Mouse (Mus musculus) limb, embryonic 10.5 days (tissue): ENCODE results near the gene Rarg. TPM values are rescaled to one million over a fixed set of nuclear protein-coding genes. Genes with fewer than 3 reads are reported as not detected.

Source experiments
- DNase-seq: peaks from one replicate; pipeline ENCODE4 v3.0.0-alpha.2; 2017; ENCODE audit warnings: low spot score
- H3K27ac ChIP-seq: fragments of 300-500 bp; sonication (generic); 2 replicates; pipeline ENCODE4 v1.5.1; 2016; ENCODE audit warnings: mild to moderate bottlenecking
- H3K27me3 ChIP-seq: fragments of 300-500 bp; sonication (generic); 2 replicates; pipeline ENCODE4 v1.6.1; 2016; ENCODE audit warnings: low read depth, mild to moderate bottlenecking; ENCODE audit not compliant: poor library complexity, severe bottlenecking
- H3K36me3 ChIP-seq: fragments of 300-500 bp; sonication (generic); 2 replicates; pipeline ENCODE4 v1.6.1; 2016; ENCODE audit warnings: mild to moderate bottlenecking, moderate library complexity
- H3K4me1 ChIP-seq: fragments of 300-500 bp; sonication (generic); 2 replicates; pipeline ENCODE4 v1.6.1; 2016
- H3K4me3 ChIP-seq: fragments of 300-500 bp; sonication (generic); 2 replicates; pipeline ENCODE4 v1.5.1; 2016; ENCODE audit warnings: mild to moderate bottlenecking, moderate library complexity
- H3K9me3 ChIP-seq: fragments of 300-500 bp; sonication (generic); replicated peaks from 2 replicates; pipeline ENCODE4 v1.6.1; 2016; ENCODE audit warnings: mild to moderate bottlenecking
- WGBS: fragments of 180-500 bp; shearing (Covaris S2); methylation state at CpG from one replicate; pipeline ENCODE4 v1.1.7; 2016; 5-methylcytosine and 5-hydroxymethylcytosine counted together
- polyA plus RNA-seq: library from polyadenylated mRNA; unstranded; fragments of >200 nt; fragmentation: Nextera tagmentation; extraction: Ambion mirVana; gene quantifications from 2 replicates; pipeline ENCODE4 v1.2.1, GENCODE M21; 2016

The Rarg gene
- polyA plus RNA-seq, 1 experiment from 2014 or later: 148 TPM

- peak; percentile 85 for DNase-seq
- peaks cover 47% of the 10 kb centered on the region for H3K36me3 ChIP-seq
- peaks cover 93% of the 10 kb centered on the region for H3K4me1 ChIP-seq
- 0% methylated on average over 13 of the region's 13 CpGs for WGBS
- no peaks in the 10 kb centered on the region for H3K27me3 ChIP-seq
- peak overlapping the region; percentile 86 for H3K4me3 ChIP-seq
- H3K27ac ChIP-seq: peak overlapping the region; percentile 95
- no peaks in the 10 kb centered on the region for H3K9me3 ChIP-seq
Observed at GRCm38 (mm10) chr15:102249251-102249691, 8.0 kb downstream of the Rarg start.

GRCm38 (mm10) chr15:102248812-102249191 is 8.5 kb downstream of the Rarg start:
- H3K4me3 ChIP-seq: peak overlapping the region; percentile 86
- no peaks in the 10 kb centered on the region for H3K9me3 ChIP-seq
- peak overlapping the region; percentile 95 for H3K27ac ChIP-seq
- H3K4me1 ChIP-seq: peaks cover 93% of the 10 kb centered on the region
- H3K36me3 ChIP-seq: peaks cover 43% of the 10 kb centered on the region
- H3K27me3 ChIP-seq: no peaks in the 10 kb centered on the region
- 0% methylated on average over 3 of the region's 3 CpGs for WGBS
- DNase-seq: peak; percentile 85

GRCm38 (mm10) chr15:102248131-102248811 is 9.0 kb downstream of the Rarg start:
- Histone ChIP-seq H3K4me1 (peaks cover 93% of the 10 kb centered on the region), H3K27me3 (no peaks in the 10 kb centered on the region), H3K36me3 (peaks cover 41% of the 10 kb centered on the region), H3K27ac (peak overlapping the region; percentile 95), H3K9me3 (no peaks in the 10 kb centered on the region), H3K4me3 (peak overlapping the region; percentile 86)
- DNase-seq: peak; percentile 80
- WGBS: 1% methylated on average over 8 of the region's 8 CpGs

- Histone ChIP-seq H3K27me3 (no peaks in the 10 kb centered on the region), H3K27ac (peak overlapping the region; percentile 95)
Observed at GRCm38 (mm10) chr15:102247252-102248130, 9.8 kb downstream of the Rarg start.

GRCm38 (mm10) chr15:102246866-102247251 is 10.5 kb downstream of the Rarg start:
- under 1% methylated on average over 28 of the region's 35 CpGs for WGBS
- no peaks in the 10 kb centered on the region for H3K27me3 ChIP-seq
- DNase-seq: peak; percentile 96
- no peaks in the 10 kb centered on the region for H3K9me3 ChIP-seq
- peaks cover 95% of the 10 kb centered on the region for H3K4me1 ChIP-seq
- peaks cover 40% of the 10 kb centered on the region for H3K36me3 ChIP-seq
- peak overlapping the region; percentile 95 for H3K27ac ChIP-seq
- H3K4me3 ChIP-seq: peak overlapping the region; percentile 86

More at GRCm38 (mm10) chr15:102247252-102248130, 9.8 kb downstream of the Rarg start:
- Histone ChIP-seq H3K4me1 (peaks cover 95% of the 10 kb centered on the region), H3K4me3 (peak overlapping the region; percentile 86), H3K9me3 (no peaks in the 10 kb centered on the region), H3K36me3 (peaks cover 41% of the 10 kb centered on the region)
- DNase-seq: peak; percentile 84
- WGBS: under 1% methylated on average over 56 of the region's 65 CpGs

- no peaks in the 10 kb centered on the region for H3K9me3 ChIP-seq
- H3K36me3 ChIP-seq: peaks cover 40% of the 10 kb centered on the region
- peak overlapping the region; percentile 86 for H3K4me3 ChIP-seq
- WGBS: under 1% methylated on average over 43 of the region's 44 CpGs
- peak; percentile 79 for DNase-seq
- no peaks in the 10 kb centered on the region for H3K27me3 ChIP-seq
- H3K4me1 ChIP-seq: peaks cover 93% of the 10 kb centered on the region
- H3K27ac ChIP-seq: peak overlapping the region; percentile 95
Observed at GRCm38 (mm10) chr15:102245891-102246741, 11.2 kb downstream of the Rarg start.

- peak overlapping the region; percentile 95 for H3K27ac ChIP-seq
- H3K36me3 ChIP-seq: peaks cover 40% of the 10 kb centered on the region
- 1% methylated on average over 14 of the region's 14 CpGs for WGBS
- H3K9me3 ChIP-seq: no peaks in the 10 kb centered on the region
- H3K4me1 ChIP-seq: peaks cover 92% of the 10 kb centered on the region
- H3K4me3 ChIP-seq: peak overlapping the region; percentile 86
- no peak for DNase-seq
- no peaks in the 10 kb centered on the region for H3K27me3 ChIP-seq
Observed at GRCm38 (mm10) chr15:102245461-102245881, 11.8 kb downstream of the Rarg start.

GRCm38 (mm10) chr15:102244306-102245191 is 12.8 kb downstream of the Rarg start:
- Histone ChIP-seq H3K36me3 (peaks cover 40% of the 10 kb centered on the region), H3K9me3 (no peaks in the 10 kb centered on the region), H3K4me1 (peaks cover 88% of the 10 kb centered on the region), H3K4me3 (peak overlapping the region; percentile 86), H3K27ac (peak overlapping the region; percentile 95), H3K27me3 (no peaks in the 10 kb centered on the region)
- no peak for DNase-seq
- WGBS: 3% methylated on average over 19 of the region's 19 CpGs

GRCm38 (mm10) chr15:102243229-102244190 is 13.8 kb downstream of the Rarg start:
- Histone ChIP-seq H3K9me3 (no peaks in the 10 kb centered on the region), H3K4me3 (peak overlapping the region; percentile 86), H3K36me3 (peaks cover 50% of the 10 kb centered on the region), H3K27ac (peak overlapping the region; percentile 95), H3K27me3 (no peaks in the 10 kb centered on the region), H3K4me1 (peaks cover 81% of the 10 kb centered on the region)
- DNase-seq: peak; percentile 63
- 8% methylated on average over 22 of the region's 22 CpGs for WGBS

- H3K4me3 ChIP-seq: peak overlapping the region; percentile 86
- peak overlapping the region; percentile 95 for H3K27ac ChIP-seq
- WGBS: 20% methylated on average over 12 of the region's 12 CpGs
- peaks cover 74% of the 10 kb centered on the region for H3K4me1 ChIP-seq
- DNase-seq: no peak
- peaks cover 59% of the 10 kb centered on the region for H3K36me3 ChIP-seq
- H3K27me3 ChIP-seq: no peaks in the 10 kb centered on the region
- no peaks in the 10 kb centered on the region for H3K9me3 ChIP-seq
Observed at GRCm38 (mm10) chr15:102242404-102243228, 14.7 kb downstream of the Rarg start.
